Mouse (Mus musculus) kidney, adult 2 months (tissue): ENCODE results near the gene Sbf2.

Experiments used
- CTCF ChIP-seq: fragments of 200-500 bp; conservative IDR thresholded peaks from 2 replicates; pipeline ENCODE4 v1.5.1; 2011; ENCODE audit warnings: low read depth, mild to moderate bottlenecking, control low read depth, low read length, moderate library complexity, mixed read lengths; ENCODE audit not compliant: insufficient read depth, insufficient read length
- POLR2A ChIP-seq: fragments of 200-500 bp; IDR thresholded peaks from one replicate; pipeline ENCODE4 v1.6.1; 2011; ENCODE audit warnings: low read depth, low read length, control low read depth

DNA sequence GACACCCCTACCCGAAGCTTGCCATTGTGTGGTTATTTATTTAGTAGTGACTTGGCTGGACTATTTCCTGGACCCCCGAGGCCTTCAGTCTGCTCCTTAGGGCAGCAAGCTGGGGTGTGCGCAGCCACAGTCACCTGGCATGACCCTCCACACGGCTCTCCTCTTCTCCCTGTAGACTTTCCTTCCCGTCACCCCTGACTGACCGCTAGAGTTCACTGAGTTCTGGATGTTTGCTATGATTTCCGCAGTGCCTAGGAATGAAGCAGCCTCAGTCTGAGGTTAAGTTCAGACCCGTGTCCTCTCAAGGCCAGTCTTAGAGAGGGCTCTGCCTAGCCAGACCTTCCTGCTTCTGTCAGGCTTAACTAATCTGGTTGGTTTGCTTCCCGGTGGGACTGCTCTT is 342.9 kb downstream of the Sbf2 start:
- TF ChIP-seq CTCF: no peak
- no peak for TF ChIP-seq POLR2A
